Mouse (Mus musculus): ENCODE results near the gene App.
A peak's percentile ranks its signal among the peaks of the same experiment; 100 is the strongest.

The App gene

GRCm38 (mm10) chr16:84966096-84966495 lies 207.5 kb downstream of the App start:
- DNase-seq, result no peak

- DNase-seq, result no peak
Observed at GRCm38 (mm10) chr16:84963960-84964359, 209.6 kb downstream of the App start.

- no peak for DNase-seq
Observed at GRCm38 (mm10) chr16:84963527-84963926, 210.0 kb downstream of the App start.

GRCm38 (mm10) chr16:84957253-84957652 lies 216.3 kb downstream of the App start:
- no peak for DNase-seq

- DNase-seq, result no peak
Observed at GRCm38 (mm10) chr16:84956690-84957089, 216.9 kb downstream of the App start.

GRCm38 (mm10) chr16:84955840-84956239 lies 217.7 kb downstream of the App start:
- no peak for DNase-seq

- peak; percentile 28 to 34 for DNase-seq
Observed at GRCm38 (mm10) chr16:84955204-84955839, 218.2 kb downstream of the App start.

- DNase-seq, result no peak
Observed at GRCm38 (mm10) chr16:84931024-84931423, 242.5 kb downstream of the App start.

GRCm38 (mm10) chr16:84927827-84928226 lies 245.7 kb downstream of the App start:
- no peak for DNase-seq

- DNase-seq, result no peak
Observed at GRCm38 (mm10) chr16:84919649-84920308, 253.8 kb downstream of the App start.

GRCm38 (mm10) chr16:84919087-84919486 lies 254.5 kb downstream of the App start:
- DNase-seq, result no peak

- no peak for DNase-seq
Observed at GRCm38 (mm10) chr16:84916772-84917171, 256.8 kb downstream of the App start.

GRCm38 (mm10) chr16:84911477-84912165 lies 261.9 kb downstream of the App start:
- DNase-seq, result no peak

- no peak for DNase-seq
Observed at GRCm38 (mm10) chr16:84902995-84903394, 270.6 kb downstream of the App start.

Data from thymus, adult 18-20 months (tissue).